Mouse (Mus musculus) bone marrow macrophage, adult 2 months (primary cell): ENCODE results near the gene Ifna11. TPM values are rescaled to one million over a fixed set of nuclear protein-coding genes. Genes with fewer than 3 reads are reported as not detected.
A peak's percentile ranks its signal among the peaks of the same experiment; 100 is the strongest.
"Not testable (repeated sequence)": the region's sequence is repeated elsewhere in the genome, so short reads cannot be mapped to it uniquely, and the experiment has no call there.

Experiments used
- H3K27ac ChIP-seq: 2 replicates; pipeline ENCODE4 v1.5.1; 2012; ENCODE audit warnings: low read depth, low read length; ENCODE audit not compliant: insufficient read depth
- H3K4me1 ChIP-seq: 2 replicates; pipeline ENCODE4 v1.6.1; 2012; ENCODE audit warnings: low read length; ENCODE audit not compliant: control insufficient read depth, insufficient read depth
- H3K4me3 ChIP-seq: 2 replicates; pipeline ENCODE4 v1.5.1; 2012; ENCODE audit warnings: mild to moderate bottlenecking, low read length, moderate library complexity; ENCODE audit not compliant: insufficient read depth
- CTCF ChIP-seq: IDR thresholded peaks from 2 replicates; pipeline ENCODE4 v1.5.1; 2012; ENCODE audit warnings: low read depth, mild to moderate bottlenecking, low read length, moderate library complexity
- POLR2A ChIP-seq: IDR thresholded peaks from 2 replicates; pipeline ENCODE4 v1.6.1; 2012; ENCODE audit warnings: mild to moderate bottlenecking, low read depth, low read length, borderline replicate concordance
- polyA plus RNA-seq: library from polyadenylated mRNA; stranded (reverse); fragments of >200 nt; gene quantifications from 2 replicates; pipeline ENCODE4 v1.2.4, GENCODE M21; 2012; ENCODE audit not compliant: missing spikeins, insufficient read depth, insufficient read length

Gene Ifna11
- polyA plus RNA-seq: not detected in 2 replicates

DNA sequence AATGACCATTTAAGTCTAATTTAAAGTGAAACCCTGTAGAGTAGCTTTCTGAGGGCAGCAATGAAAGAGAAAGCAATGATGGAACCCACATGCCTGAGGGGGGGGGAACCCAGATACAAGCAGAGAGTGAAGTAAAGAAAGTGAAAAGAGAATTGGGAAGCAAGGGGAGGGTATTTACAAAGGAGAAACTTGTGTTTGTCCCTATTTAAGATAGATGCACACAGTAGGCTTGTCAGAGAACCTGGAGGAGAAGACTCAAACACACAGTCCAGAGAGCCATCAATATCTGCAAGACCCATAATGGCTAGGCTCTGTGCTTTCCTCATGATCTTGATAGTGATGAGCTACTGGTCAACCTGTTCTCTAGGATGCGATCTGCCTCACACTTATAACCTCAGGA, at the start of gene Ifna11:
Ifna11 (plus strand) TSS at position 301 of the 400 bp plus-strand sequence.
- H3K4me3 ChIP-seq: no peak within 1 kb of the TSS
- no peak for TF ChIP-seq CTCF
- no peak for TF ChIP-seq POLR2A
- no peak within 1 kb of the TSS for H3K27ac ChIP-seq
- H3K4me1 ChIP-seq: no peaks in the 10 kb centered on the region

DNA sequence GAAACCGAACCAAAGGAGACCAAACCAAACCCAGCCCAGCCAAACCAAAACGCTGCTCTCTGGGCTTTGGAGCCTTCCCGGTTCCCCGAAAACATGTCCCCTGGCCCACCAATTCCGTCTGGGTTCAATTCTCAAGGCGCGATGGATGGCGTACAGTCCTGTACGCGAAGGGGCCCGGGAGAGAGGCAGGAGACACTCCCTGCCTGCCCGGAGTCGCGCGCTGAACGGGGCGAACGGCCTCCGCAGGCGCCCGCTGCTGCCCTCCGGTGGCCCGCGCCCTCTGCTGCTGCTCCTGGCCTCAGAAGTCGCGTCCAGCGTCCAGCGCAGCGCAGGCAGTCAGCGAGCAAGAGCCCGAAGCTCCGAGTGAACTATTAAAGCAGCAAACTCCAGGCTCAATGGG, 46.2 kb upstream of the Ifna11 start, which contains the start of gene Gm13290:
Gm13290 (plus strand) TSS at position 301 of the 400 bp plus-strand sequence.
- H3K4me3 ChIP-seq, H3K27ac ChIP-seq, H3K4me1 ChIP-seq: not testable (repeated sequence)

DNA sequence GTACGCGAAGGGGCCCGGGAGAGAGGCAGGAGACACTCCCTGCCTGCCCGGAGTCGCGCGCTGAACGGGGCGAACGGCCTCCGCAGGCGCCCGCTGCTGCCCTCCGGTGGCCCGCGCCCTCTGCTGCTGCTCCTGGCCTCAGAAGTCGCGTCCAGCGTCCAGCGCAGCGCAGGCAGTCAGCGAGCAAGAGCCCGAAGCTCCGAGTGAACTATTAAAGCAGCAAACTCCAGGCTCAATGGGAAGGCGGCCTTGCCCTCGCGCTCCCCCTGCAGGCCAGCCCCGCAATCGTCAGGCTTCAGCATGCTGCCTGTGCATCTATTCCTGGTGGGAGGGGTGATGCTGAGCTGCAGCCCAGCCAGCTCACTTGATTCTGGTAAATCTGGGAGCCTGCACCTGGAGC, 43.1 kb upstream of the Ifna11 start, which contains the start of gene Gm13289:
Gm13289 (plus strand) TSS at position 301 of the 400 bp plus-strand sequence.
- H3K4me1 ChIP-seq, H3K4me3 ChIP-seq, H3K27ac ChIP-seq: not testable (repeated sequence)

DNA sequence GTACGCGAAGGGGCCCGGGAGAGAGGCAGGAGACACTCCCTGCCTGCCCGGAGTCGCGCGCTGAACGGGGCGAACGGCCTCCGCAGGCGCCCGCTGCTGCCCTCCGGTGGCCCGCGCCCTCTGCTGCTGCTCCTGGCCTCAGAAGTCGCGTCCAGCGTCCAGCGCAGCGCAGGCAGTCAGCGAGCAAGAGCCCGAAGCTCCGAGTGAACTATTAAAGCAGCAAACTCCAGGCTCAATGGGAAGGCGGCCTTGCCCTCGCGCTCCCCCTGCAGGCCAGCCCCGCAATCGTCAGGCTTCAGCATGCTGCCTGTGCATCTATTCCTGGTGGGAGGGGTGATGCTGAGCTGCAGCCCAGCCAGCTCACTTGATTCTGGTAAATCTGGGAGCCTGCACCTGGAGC, 40.2 kb upstream of the Ifna11 start, which contains the start of gene Gm13272:
Gm13272 (plus strand) TSS at position 301 of the 400 bp plus-strand sequence.
- H3K4me3 ChIP-seq, H3K4me1 ChIP-seq, H3K27ac ChIP-seq: not testable (repeated sequence)

DNA sequence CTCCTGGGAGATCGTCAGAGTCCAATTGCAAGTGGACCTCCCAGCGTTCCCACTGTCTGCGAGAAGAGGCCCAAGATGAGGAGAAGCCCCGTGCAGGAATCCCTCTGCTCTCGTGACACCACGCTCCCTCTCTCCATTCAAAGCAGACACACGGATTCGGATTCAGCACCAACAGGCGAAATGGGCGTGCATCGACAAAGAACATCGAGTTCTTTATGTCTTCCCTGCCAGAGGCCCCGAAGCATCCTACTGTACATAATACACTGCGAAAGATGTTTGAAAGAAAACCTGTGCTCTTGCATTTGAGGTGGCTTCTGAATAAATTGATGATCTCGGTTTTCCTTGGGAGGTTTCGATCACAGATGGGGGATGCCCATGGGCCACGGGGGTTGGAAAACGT, 39.4 kb upstream of the Ifna11 start:
- not testable (repeated sequence) for H3K27ac ChIP-seq, H3K4me3 ChIP-seq, H3K4me1 ChIP-seq

DNA sequence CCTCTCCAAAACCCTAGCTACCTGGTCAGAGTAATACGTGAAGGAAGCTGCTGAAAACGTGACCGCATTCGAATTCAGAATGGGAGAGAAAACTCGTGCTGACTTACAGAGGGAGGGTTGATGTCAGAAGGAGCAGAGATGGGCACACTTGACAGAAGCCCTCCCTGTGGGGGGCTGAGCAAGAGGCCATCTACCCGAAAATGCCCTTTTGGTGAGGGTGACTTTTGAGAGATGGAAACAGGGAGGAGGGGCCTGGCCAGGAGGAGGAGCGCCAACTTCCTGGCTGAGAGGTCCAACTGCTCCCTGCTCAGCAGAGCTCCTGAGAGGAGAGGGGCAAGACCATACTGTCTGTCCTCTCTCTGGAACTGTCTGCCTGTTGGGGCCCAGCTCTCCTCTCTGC, 37.9 kb upstream of the Ifna11 start, which contains the start of gene Ifnz:
Ifnz (plus strand) TSS at position 301 of the 400 bp plus-strand sequence.
- not testable (repeated sequence) for H3K4me1 ChIP-seq, H3K27ac ChIP-seq
- H3K4me3 ChIP-seq: peak within 1 kb of the TSS; percentile 44

DNA sequence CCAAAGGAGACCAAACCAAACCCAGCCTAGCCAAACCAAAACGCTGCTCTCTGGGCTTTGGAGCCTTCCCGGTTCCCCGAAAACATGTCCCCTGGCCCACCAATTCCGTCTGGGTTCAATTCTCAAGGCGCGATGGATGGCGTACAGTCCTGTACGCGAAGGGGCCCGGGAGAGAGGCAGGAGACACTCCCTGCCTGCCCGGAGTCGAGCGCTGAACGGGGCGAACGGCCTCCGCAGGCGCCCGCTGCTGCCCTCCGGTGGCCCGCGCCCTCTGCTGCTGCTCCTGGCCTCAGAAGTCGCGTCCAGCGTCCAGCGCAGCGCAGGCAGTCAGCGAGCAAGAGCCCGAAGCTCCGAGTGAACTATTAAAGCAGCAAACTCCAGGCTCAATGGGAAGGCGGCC, 37.4 kb upstream of the Ifna11 start:
- peak overlapping the region; percentile 44 for H3K4me3 ChIP-seq
- not testable (repeated sequence) for H3K27ac ChIP-seq, H3K4me1 ChIP-seq

DNA sequence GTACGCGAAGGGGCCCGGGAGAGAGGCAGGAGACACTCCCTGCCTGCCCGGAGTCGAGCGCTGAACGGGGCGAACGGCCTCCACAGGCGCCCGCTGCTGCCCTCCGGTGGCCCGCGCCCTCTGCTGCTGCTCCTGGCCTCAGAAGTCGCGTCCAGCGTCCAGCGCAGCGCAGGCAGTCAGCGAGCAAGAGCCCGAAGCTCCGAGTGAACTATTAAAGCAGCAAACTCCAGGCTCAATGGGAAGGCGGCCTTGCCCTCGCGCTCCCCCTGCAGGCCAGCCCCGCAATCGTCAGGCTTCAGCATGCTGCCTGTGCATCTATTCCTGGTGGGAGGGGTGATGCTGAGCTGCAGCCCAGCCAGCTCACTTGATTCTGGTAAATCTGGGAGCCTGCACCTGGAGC, 34.4 kb upstream of the Ifna11 start, which contains the start of gene Gm13276:
Gm13276 (plus strand) TSS at position 301 of the 400 bp plus-strand sequence.
- not testable (repeated sequence) for H3K4me1 ChIP-seq, H3K27ac ChIP-seq, H3K4me3 ChIP-seq

DNA sequence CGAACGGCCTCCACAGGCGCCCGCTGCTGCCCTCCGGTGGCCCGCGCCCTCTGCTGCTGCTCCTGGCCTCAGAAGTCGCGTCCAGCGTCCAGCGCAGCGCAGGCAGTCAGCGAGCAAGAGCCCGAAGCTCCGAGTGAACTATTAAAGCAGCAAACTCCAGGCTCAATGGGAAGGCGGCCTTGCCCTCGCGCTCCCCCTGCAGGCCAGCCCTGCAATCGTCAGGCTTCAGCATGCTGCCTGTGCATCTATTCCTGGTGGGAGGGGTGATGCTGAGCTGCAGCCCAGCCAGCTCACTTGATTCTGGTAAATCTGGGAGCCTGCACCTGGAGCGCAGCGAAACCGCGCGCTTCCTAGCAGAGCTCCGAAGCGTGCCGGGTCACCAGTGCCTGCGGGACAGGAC, 31.4 kb upstream of the Ifna11 start, which contains the start of gene Gm13277:
Gm13277 (plus strand) TSS at position 231 of the 400 bp plus-strand sequence.
- not testable (repeated sequence) for H3K27ac ChIP-seq, H3K4me3 ChIP-seq, H3K4me1 ChIP-seq

DNA sequence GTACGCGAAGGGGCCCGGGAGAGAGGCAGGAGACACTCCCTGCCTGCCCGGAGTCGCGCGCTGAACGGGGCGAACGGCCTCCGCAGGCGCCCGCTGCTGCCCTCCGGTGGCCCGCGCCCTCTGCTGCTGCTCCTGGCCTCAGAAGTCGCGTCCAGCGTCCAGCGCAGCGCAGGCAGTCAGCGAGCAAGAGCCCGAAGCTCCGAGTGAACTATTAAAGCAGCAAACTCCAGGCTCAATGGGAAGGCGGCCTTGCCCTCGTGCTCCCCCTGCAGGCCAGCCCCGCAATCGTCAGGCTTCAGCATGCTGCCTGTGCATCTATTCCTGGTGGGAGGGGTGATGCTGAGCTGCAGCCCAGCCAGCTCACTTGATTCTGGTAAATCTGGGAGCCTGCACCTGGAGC, 28.5 kb upstream of the Ifna11 start, which contains the start of gene Gm13278:
Gm13278 (plus strand) TSS at position 301 of the 400 bp plus-strand sequence.
- H3K4me3 ChIP-seq, H3K4me1 ChIP-seq, H3K27ac ChIP-seq: not testable (repeated sequence)

DNA sequence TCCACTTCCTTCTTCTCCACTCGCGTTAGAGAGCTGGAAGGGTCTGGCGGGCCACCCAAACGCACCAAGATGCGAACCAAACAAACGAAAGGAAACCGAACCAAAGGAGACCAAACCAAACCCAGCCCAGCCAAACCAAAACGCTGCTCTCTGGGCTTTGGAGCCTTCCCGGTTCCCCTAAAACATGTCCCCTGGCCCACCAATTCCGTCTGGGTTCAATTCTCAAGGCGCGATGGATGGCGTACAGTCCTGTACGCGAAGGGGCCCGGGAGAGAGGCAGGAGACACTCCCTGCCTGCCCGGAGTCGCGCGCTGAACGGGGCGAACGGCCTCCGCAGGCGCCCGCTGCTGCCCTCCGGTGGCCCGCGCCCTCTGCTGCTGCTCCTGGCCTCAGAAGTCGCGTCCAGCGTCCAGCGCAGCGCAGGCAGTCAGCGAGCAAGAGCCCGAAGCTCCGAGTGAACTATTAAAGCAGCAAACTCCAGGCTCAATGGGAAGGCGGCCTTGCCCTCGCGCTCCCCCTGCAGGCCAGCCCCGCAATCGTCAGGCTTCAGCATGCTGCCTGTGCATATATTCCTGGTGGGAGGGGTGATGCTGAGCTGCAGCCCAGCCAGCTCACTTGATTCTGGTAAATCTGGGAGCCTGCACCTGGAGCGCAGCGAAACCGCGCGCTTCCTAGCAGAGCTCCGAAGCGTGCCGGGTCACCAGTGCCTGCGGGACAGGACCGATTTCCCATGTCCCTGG, 25.7 kb upstream of the Ifna11 start, which contains the start of gene Gm13275:
Gm13275 (plus strand) TSS at position 552 of the 740 bp plus-strand sequence.
- H3K27ac ChIP-seq, H3K4me3 ChIP-seq, H3K4me1 ChIP-seq: not testable (repeated sequence)

DNA sequence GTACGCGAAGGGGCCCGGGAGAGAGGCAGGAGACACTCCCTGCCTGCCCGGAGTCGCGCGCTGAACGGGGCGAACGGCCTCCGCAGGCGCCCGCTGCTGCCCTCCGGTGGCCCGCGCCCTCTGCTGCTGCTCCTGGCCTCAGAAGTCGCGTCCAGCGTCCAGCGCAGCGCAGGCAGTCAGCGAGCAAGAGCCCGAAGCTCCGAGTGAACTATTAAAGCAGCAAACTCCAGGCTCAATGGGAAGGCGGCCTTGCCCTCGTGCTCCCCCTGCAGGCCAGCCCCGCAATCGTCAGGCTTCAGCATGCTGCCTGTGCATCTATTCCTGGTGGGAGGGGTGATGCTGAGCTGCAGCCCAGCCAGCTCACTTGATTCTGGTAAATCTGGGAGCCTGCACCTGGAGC, 22.7 kb upstream of the Ifna11 start, which contains the start of gene Gm13279:
Gm13279 (plus strand) TSS at position 301 of the 400 bp plus-strand sequence.
- H3K27ac ChIP-seq, H3K4me1 ChIP-seq: not testable (repeated sequence)

DNA sequence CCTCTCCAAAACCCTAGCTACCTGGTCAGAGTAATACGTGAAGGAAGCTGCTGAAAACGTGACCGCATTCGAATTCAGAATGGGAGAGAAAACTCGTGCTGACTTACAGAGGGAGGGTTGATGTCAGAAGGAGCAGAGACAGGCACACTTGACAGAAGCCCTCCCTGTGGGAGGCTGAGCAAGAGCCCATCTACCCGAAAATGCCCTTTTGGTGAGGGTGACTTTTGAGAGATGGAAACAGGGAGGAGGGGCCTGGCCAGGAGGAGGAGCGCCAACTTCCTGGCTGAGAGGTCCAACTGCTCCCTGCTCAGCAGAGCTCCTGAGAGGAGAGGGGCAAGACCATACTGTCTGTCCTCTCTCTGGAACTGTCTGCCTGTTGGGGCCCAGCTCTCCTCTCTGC, 20.4 kb upstream of the Ifna11 start, which contains the start of gene Gm13285:
Gm13285 (plus strand) TSS at position 301 of the 400 bp plus-strand sequence.
- H3K27ac ChIP-seq, H3K4me1 ChIP-seq, H3K4me3 ChIP-seq: not testable (repeated sequence)

More for the DNA sequence above, 22.7 kb upstream of the Ifna11 start, which contains the start of gene Gm13279:
- H3K4me3 ChIP-seq: not testable (repeated sequence)

DNA sequence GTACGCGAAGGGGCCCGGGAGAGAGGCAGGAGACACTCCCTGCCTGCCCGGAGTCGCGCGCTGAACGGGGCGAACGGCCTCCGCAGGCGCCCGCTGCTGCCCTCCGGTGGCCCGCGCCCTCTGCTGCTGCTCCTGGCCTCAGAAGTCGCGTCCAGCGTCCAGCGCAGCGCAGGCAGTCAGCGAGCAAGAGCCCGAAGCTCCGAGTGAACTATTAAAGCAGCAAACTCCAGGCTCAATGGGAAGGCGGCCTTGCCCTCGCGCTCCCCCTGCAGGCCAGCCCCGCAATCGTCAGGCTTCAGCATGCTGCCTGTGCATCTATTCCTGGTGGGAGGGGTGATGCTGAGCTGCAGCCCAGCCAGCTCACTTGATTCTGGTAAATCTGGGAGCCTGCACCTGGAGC, 16.8 kb upstream of the Ifna11 start, which contains the start of gene Gm13287:
Gm13287 (plus strand) TSS at position 301 of the 400 bp plus-strand sequence.
- H3K4me3 ChIP-seq: peak within 1 kb of the TSS; percentile 17; the same call in 1 of the 2 replicates
- H3K4me1 ChIP-seq, H3K27ac ChIP-seq: not testable (repeated sequence)

DNA sequence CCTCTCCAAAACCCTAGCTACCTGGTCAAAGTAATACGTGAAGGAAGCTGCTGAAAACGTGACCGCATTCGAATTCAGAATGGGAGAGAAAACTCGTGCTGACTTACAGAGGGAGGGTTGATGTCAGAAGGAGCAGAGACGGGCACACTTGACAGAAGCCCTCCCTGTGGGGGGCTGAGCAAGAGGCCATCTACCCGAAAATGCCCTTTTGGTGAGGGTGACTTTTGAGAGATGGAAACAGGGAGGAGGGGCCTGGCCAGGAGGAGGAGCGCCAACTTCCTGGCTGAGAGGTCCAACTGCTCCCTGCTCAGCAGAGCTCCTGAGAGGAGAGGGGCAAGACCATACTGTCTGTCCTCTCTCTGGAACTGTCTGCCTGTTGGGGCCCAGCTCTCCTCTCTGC, 14.5 kb upstream of the Ifna11 start, which contains the start of gene Gm13288:
Gm13288 (plus strand) TSS at position 301 of the 400 bp plus-strand sequence.
- not testable (repeated sequence) for H3K27ac ChIP-seq, H3K4me1 ChIP-seq
- H3K4me3 ChIP-seq: 0 out of 2 replicates have a peak within 1 kb of the TSS, but pooled peaks have one; percentile 14
